Mouse (Mus musculus): ENCODE data around the gene Hprt.

DNA sequence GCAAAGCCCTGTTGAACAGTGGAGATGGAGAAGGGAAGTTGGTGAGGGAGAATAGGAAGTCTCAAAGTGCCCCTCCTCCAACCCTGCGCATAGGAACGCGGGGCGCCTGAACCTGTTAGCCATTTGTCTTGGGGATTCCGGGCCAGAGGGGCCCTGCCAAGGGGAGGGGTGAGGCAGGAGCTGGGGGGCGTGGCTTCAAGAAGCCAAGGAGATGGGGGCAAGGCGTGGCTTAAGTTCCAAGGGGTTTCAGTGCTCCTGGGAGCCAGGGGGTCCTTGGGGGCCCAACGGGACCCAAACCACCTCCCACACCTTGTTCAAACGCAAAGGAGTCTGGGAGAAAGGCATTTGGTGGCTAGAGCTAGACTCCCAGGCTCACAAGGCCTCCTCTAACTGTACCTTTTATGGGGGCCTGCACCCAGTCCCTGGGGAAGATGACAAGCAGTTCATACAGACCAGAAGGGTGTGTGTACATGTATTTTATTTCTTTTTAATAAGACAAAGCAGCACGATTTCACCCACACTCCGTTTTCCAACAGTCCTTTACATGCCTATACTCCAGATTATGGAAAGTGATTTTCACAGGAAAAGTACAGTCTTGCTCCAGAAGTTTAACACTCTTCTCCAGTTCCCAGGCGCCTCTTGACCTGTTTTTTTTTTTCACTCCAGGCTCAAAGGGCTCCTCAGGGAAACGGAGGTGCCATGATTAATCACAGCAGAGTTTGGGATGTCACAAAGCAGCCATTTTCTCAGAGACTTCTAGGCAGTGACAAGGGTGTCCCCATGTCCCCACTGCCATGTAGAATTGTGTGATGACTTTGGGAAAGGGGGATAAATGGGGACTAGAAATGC lies 64.9 kb downstream of the Hprt start:
- TF ChIP-seq EP300 (IDR thresholded peaks at IDR 0.05) (0 out of 2 replicates have a peak, but pooled peaks have one; percentile 7), CTCF (IDR thresholded peaks at IDR 0.05) (no peak)

Data from lung, postnatal 0 days (tissue).